Mouse (Mus musculus) thymus, adult 2 months (tissue): ENCODE results near the gene Fbxo47. TPM values are rescaled to one million over a fixed set of nuclear protein-coding genes. Genes with fewer than 3 reads are reported as not detected.
A peak's percentile ranks its signal among the peaks of the same experiment; 100 is the strongest.
"Not testable (repeated sequence)": the region's sequence is repeated elsewhere in the genome, so short reads cannot be mapped to it uniquely, and the experiment has no call there.

Experiments
- DNase-seq: peaks from one replicate; pipeline ENCODE4 v3.0.0; 2021
- H3K27ac ChIP-seq: fragments of 200-500 bp; 2 replicates; pipeline ENCODE4 v1.5.1; 2012; ENCODE audit warnings: low read length, control low read depth; ENCODE audit not compliant: control insufficient read depth, insufficient read depth
- H3K27me3 ChIP-seq: fragments of 200-500 bp; 2 replicates; pipeline ENCODE4 v1.6.1; 2012; ENCODE audit warnings: mild to moderate bottlenecking, low read length, moderate library complexity, mixed read lengths; ENCODE audit not compliant: control insufficient read depth, insufficient read depth
- H3K36me3 ChIP-seq: fragments of 200-500 bp; 2 replicates; pipeline ENCODE4 v1.6.1; 2012; ENCODE audit warnings: mild to moderate bottlenecking, low read length, moderate library complexity; ENCODE audit not compliant: control insufficient read depth, insufficient read depth
- H3K4me1 ChIP-seq: fragments of 200-500 bp; replicated peaks from 2 replicates; pipeline ENCODE4 v1.6.1; 2012; ENCODE audit warnings: low read length; ENCODE audit not compliant: control insufficient read depth, insufficient read depth
- H3K4me3 ChIP-seq: fragments of 200-500 bp; 2 replicates; pipeline ENCODE4 v1.5.1; 2012; ENCODE audit warnings: mild to moderate bottlenecking, low read length, control low read depth, moderate library complexity; ENCODE audit not compliant: control insufficient read depth, insufficient read depth
- CTCF ChIP-seq: fragments of 200-500 bp; IDR thresholded peaks from 2 replicates; pipeline ENCODE4 v1.5.1; 2012; ENCODE audit warnings: mild to moderate bottlenecking, control low read depth, low read length, moderate library complexity, borderline replicate concordance; ENCODE audit not compliant: control insufficient read depth, poor library complexity, insufficient read depth; ENCODE audit errors: extremely low read depth
- POLR2A ChIP-seq: fragments of 200-500 bp; IDR thresholded peaks from 2 replicates; pipeline ENCODE4 v1.6.1; 2012; ENCODE audit warnings: mild to moderate bottlenecking, low read length, control low read depth, moderate library complexity; ENCODE audit not compliant: control insufficient read depth, poor library complexity, insufficient read depth; ENCODE audit errors: extremely low read depth
- WGBS: fragments of 180-500 bp; shearing (Covaris S2); methylation state at CpG from one replicate; pipeline ENCODE4 v1.1.7; 2018; 5-methylcytosine and 5-hydroxymethylcytosine counted together
- polyA plus RNA-seq: library from polyadenylated mRNA; depleted of rRNA; stranded (reverse); fragments of >200 nt; gene quantifications from 2 replicates; pipeline ENCODE4 v1.2.3, GENCODE M21; 2012

Fbxo47 gene
- polyA plus RNA-seq, 1 experiment = 0.19 TPM

DNA sequence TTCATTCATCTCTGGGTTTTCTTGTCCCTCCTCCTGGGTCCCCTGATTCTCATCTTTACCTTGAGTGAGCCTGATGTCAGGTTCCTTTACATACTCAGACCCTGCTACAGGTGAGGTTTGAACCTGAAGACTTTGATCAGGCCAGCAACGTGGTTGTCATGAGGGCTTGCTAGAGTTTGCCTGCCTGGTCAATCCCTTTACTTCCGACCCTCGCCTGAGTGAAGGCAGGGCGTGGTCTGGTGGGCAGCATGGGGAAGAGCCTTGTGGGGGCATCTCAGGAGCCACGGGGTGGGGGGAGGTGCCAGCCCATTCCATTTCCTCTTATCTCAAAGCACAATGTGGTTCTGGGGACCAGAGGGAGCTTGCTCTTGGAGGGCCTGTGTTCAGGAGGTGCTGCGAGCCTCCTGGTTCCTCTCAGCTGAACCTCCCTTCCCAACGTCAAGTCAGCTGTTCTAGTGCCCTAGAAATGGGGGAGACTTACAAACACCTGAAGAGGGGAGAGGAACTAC is 46.3 kb downstream of the Fbxo47 start:
- no peak for DNase-seq
- H3K36me3 ChIP-seq = peaks cover 13% of the 10 kb centered on the region
- no peak overlapping the region for H3K4me3 ChIP-seq
- TF ChIP-seq POLR2A (no peak), CTCF (no peak)
- 61% methylated on average over 7 of the region's 7 CpGs for WGBS
- no peaks in the 10 kb centered on the region for H3K27me3 ChIP-seq
- H3K4me1 ChIP-seq = peaks cover 31% of the 10 kb centered on the region
- no peak overlapping the region for H3K27ac ChIP-seq

DNA sequence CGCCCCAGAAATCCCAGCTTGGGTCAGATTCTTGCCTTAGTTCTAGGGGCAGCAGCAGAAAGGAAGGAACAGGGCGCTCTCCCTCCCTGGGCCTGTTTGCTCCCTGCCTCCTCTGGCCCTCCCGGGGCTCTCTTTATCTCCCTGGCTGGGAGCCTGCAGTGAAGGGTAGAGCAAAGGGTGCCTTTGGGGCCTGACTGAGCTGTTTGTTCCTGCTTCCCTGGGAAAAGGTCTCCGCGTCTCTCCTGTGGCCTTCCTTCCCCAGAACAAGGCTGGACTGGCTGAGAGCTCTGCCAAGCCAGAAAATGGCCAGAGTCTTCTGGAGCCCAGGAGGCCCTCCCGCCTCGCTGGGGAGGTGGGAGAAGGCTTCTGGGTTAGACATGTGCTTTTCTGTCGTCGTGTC is 46.9 kb downstream of the Fbxo47 start:
- 79% methylated on average over 9 of the region's 9 CpGs for WGBS
- not testable (repeated sequence) for H3K27ac ChIP-seq, H3K27me3 ChIP-seq, DNase-seq, H3K4me3 ChIP-seq
- peaks cover 31% of the 10 kb centered on the region for H3K4me1 ChIP-seq
- peaks cover 13% of the 10 kb centered on the region for H3K36me3 ChIP-seq

DNA sequence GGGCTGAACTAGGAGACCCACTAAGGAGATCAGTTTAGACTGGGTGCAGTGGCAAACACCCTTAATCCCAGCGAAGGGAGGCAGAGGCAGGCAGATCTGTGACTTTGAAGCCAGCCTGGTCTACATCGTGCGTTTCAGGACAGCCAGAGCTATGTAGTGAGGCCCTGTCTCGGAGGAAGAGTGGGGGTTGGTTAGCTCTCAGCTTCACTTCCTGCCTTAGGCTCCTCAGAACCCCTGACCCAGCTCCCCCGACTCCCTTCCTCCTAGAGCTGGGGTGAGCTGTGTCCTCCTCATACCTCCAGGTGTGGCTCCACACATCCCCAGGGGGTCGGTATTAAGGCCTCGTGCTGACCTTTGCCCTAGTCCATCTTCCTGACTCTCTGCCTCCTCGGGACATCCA is 47.4 kb downstream of the Fbxo47 start:
- Histone ChIP-seq H3K36me3 (peaks cover 13% of the 10 kb centered on the region), H3K27ac (0 out of 2 replicates have a peak overlapping the region, but pooled peaks have one; percentile 24), H3K27me3 (no peaks in the 10 kb centered on the region), H3K4me1 (peaks cover 31% of the 10 kb centered on the region), H3K4me3 (no peak overlapping the region)
- DNase-seq = peak; percentile 39
- WGBS = 51% methylated on average over 8 of the region's 8 CpGs
- TF ChIP-seq CTCF (no peak), POLR2A (no peak)

DNA sequence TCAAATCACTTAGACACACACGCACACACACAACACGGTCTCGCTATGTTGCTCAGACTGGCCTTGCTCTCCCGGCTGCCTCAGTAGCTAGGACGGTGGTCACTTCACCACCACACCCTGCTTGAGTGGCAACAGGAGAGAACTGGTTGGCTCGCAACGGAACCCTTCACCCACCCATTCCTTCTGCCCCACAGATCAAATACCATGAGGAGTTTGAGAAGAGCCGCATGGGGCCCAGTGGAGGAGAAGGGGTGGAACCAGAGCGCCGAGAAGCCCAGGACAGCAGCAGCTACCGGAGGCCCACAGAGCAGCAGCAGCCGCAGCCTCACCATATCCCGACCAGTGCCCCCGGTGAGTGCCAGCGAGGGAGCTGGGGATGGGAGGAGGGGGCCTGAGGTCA is 50.6 kb downstream of the Fbxo47 start:
- Histone ChIP-seq H3K27me3 (no peaks in the 10 kb centered on the region), H3K4me3 (no peak overlapping the region), H3K27ac (no peak overlapping the region), H3K4me1 (peaks cover 39% of the 10 kb centered on the region), H3K36me3 (peaks cover 13% of the 10 kb centered on the region)
- DNase-seq = no peak
- TF ChIP-seq CTCF = no peak
- no peak for TF ChIP-seq POLR2A
- WGBS = 98% methylated on average over 15 of the region's 15 CpGs

DNA sequence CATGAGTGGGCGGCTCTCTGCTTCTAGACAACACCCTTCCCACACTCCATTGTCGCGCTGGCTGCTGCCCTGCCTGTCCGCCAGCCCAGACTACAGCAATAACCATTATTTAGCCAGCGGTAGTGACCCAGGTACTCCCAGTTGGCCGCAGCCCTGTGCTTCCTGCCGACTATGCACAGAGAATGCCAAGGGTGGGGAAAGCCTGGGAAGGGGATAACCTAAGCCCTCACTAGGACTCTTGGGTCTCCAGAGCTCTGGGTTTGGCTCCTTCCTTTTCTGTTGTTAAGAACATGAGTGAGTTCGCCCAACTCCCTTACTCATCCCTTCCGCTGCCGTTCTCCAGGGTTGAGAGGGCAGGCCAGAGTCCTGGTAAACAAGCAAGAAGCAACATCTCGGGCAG is 52.0 kb downstream of the Fbxo47 start:
- Histone ChIP-seq H3K27me3 (no peaks in the 10 kb centered on the region), H3K36me3 (peaks cover 13% of the 10 kb centered on the region), H3K4me3 (no peak overlapping the region), H3K4me1 (peaks cover 32% of the 10 kb centered on the region), H3K27ac (no peak overlapping the region)
- 93% methylated on average over 11 of the region's 11 CpGs for WGBS
- TF ChIP-seq POLR2A (no peak), CTCF (no peak)
- DNase-seq = no peak

DNA sequence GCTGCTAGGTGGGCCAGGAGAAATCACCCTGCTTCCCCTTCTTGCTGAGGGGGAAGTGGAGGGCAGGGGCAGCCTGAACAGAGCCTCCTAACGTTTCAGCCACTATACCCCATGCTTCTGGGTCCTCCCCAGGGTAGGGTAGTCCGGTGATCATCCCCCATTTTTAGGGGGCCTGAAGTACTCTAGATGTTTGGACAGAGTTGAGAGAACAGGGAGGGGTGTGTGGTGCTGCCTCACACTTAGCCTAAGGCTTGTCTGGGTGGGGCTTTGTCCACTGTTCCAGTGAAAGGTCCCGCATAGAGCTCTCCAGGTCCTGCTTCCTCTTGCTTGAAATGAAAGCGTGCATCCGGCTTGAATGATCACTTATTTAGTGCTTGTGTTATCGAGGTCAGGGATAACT is 53.5 kb downstream of the Fbxo47 start:
- peaks cover 13% of the 10 kb centered on the region for H3K36me3 ChIP-seq
- no peak overlapping the region for H3K4me3 ChIP-seq
- H3K27me3 ChIP-seq = no peaks in the 10 kb centered on the region
- no peak overlapping the region for H3K27ac ChIP-seq
- 70% methylated on average over 6 of the region's 6 CpGs for WGBS
- H3K4me1 ChIP-seq = peaks cover 33% of the 10 kb centered on the region
- no peak for TF ChIP-seq CTCF
- DNase-seq = no peak

DNA sequence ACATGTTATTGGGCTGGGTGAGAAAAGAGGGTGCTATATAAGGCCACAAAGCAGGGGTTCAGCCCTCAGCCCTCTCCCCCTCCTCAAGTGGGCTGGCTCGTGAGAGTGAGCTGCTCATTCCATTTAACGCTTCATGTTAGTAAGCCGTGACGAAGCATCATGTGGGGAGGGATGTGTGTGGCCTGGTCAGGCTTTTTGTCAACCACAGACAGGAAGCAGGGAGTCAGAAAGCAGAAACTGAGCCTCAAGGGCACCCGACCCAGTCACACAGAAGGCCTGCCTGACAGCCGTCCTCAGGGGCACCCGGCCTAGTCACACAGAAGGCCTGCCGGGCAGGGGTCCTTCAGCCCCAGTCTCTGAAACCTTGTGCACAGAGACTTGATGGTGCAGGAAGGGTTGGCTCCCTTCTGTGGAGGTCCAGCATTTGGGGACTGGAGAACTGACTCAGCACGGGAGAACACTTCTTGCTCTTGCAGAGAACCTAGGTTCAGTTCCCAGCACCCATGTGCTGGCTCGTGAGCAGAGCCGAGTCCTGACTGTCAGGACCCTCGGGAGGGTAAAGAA is 54.0 kb downstream of the Fbxo47 start:
- DNase-seq = no peak
- H3K27me3 ChIP-seq = no peaks in the 10 kb centered on the region
- peaks cover 38% of the 10 kb centered on the region for H3K4me1 ChIP-seq
- TF ChIP-seq CTCF (no peak), POLR2A (no peak)
- 39% methylated on average over 12 of the region's 12 CpGs for WGBS
- no peak overlapping the region for H3K4me3 ChIP-seq
- no peak overlapping the region for H3K27ac ChIP-seq
- peaks cover 13% of the 10 kb centered on the region for H3K36me3 ChIP-seq
